Mouse (Mus musculus) c-Kit-positive CD71-negative TER-119-negative erythroid progenitor cells, embryonic 14.5 days (primary cell): Measurements from ENCODE around the gene Myh14.

Experiments
- DNase-seq: peaks from one replicate; pipeline ENCODE4 v3.0.0-alpha.2; 2013; ENCODE audit warnings: low read depth

Gene Myh14

DNA sequence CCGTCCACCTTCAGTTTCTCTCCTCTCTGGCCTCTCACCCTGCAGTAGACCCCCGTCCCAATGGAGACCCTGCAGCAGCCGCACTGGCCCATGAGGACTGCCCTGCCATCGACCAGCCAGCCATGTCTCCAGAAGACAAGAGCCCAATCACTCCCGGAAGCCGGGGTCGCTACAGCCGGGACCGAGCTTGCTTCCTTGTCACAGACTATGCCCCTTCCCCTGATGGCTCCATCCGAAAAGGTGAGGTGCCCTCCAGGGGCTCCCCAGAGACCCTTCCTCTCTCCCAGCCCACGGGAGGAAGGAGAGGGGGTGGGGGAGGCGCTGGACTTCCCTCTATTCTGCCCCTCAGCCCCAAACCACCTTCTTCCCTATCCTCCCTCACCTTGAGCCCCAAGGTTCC, 72.3 kb downstream of the Myh14 start:
- DNase-seq, result no peak

DNA sequence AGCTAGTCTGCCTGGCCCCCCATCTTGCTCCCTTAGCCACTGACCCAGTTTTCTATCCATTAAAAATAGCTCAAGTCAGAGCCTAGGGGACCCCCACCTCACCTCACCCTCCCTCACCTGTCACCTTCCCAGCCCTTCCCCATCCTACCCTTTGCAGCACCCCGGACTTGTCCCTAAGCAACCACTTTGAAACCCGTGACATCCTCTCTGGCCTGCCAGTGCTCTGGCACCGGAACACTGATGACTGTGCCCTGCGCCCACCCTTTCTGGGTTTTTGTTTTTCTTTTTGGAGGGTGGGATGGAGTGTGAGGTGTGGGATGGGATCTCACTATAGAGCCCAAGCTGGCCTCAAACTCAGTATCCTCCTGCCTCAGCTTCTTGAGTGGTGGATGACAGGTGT, 73.0 kb downstream of the Myh14 start:
- DNase-seq, result no peak

DNA sequence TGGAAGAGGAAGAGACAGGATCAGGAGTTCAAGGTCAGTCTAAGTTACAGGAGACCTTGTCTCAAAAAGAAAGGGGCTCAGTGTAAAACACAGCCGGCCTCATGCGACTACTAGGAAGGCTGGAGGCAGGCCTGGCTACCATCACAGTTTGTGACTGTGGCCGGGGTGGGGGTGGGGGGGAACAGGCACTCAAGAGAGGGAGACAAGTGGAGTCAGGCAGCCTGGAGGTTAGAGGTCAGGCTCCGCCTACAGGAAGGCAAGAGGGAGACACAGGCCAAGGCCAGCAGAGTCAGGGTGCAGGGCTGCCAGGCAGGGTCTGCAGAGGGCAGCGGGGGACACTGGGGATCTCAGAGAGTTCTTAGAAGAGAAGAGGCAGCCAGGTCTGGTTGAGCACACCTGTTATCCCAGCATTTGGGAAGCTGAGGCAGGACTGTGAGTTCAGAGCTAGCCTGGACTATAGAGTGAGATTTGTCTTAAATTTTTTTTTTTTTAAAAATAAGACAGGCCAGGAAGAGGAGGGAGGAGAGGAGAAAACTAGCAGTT, 73.6 kb downstream of the Myh14 start:
- DNase-seq, result no peak

DNA sequence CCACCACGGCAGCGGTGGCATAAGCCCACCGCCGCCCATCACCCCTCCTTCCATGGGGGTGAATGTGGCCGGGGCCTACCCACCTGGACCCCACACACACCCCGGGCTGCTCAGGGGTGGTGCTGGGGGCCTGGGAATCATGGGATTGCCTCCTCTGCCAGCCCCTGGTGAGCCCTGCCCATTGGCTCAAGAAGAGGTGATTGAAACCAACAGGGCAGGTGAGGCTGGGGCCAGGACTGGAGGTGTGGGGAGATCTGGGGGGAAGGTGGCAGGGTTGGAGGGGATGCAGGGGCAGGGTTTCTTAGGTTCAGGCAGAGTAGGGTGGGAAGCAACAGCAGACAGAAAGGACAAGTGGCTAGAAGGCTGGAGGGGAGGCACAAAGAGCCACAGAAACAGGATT, 74.6 kb downstream of the Myh14 start:
- DNase-seq, result no peak

DNA sequence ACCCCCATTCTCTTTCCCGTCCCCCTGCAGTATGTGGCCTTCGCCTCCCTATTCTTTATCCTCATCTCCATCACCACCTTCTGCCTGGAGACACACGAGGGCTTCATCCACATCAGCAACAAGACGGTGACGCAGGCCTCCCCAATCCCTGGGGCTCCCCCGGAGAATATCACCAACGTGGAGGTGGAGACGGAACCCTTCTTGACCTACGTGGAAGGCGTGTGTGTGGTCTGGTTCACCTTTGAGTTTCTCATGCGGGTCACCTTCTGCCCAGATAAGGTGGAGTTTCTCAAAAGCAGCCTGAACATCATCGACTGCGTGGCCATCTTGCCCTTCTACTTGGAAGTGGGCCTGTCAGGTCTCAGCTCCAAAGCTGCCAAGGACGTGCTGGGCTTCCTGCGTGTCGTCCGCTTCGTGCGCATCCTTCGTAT, 75.5 kb downstream of the Myh14 start:
- no peak for DNase-seq

DNA sequence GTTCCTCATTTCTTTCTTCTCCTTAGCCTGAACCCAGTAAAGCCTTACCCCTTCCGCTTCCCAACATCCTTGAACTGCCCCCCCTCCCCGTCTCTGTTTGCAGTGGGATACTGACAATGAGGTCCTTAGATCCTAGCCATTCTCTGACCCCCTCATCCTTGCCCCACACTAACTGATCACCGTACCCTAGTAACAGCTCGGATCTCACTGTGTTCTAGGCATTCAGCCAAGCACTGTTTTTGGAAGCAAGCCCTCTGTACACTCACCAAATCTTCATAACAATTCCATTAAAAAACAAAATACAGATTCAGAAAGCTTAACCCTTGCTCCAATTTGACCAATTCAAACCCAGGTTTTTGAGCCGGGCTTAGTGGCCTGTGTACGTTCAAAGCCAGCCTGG, 76.4 kb downstream of the Myh14 start:
- DNase-seq, result no peak

DNA sequence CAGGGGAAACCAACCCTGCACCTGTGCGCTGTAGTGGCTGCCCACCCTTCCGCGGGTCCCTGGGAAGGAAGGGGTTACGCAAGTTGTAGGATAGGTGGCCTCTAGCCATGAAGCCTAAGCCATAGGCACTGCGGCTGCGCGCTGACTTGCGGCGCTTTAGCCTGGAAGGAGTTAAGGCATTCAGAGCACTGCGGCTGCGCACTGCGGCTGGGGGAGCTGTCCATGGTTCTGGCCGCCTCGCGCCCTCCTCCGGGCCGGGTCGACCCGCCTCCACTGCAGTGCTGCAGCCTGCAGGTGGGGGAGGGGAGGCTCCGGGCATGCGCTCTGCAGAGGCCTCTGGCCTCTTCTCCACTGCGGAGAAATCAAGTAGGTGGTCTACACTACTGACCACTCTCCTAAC, 76.9 kb downstream of the Myh14 start:
- peak; percentile 54 for DNase-seq

DNA sequence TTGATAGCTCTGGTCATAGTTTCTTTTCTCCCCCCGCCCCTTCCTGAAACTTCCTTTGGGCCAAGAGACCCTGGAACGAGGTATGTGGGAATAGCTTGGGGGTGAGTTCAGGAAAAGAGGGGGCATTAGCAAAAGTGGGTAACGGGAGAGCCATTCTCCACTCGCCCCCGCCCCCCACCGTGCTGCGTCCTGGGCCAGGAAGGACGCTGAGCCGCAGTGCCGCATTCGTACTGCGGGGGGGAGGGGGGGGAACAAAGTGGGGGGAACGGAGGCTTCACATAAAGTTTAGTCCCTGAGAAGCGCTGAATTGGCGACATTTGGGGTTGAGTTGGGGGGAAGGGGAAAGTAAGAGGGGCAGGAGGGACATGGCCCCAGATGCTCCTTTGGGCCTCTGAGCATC, 77.6 kb downstream of the Myh14 start:
- no peak for DNase-seq

DNA sequence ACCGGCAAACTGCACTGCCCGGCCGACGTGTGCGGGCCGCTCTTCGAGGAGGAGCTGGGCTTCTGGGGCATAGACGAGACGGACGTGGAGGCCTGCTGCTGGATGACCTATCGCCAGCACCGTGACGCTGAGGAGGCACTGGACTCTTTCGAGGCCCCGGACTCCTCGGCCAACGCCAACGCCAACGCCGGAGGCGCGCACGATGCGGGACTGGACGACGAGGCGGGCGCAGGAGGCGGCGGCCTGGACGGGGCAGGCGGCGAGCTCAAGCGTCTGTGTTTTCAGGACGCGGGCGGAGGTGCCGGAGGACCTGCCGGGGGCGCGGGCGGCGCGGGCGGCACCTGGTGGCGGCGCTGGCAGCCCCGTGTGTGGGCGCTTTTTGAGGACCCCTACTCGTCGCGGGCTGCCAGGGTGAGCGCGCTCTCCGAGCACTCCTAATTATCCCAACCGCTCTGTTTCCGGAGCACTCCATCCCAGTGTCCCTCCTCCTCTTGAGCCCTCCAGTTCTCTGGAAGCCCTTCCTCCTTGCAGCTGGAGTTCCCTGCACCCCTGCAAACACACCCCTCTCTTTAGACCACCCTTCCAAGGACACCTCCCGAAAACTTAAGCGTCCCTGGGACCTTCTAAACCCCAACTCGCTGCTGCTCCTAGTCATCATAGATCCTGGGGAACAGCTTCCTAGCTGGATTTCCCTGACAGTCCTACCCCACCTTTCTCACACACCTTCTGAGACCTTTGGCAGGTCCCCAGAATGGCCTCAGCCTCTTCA, 79.1 kb downstream of the Myh14 start:
- DNase-seq, result no peak

DNA sequence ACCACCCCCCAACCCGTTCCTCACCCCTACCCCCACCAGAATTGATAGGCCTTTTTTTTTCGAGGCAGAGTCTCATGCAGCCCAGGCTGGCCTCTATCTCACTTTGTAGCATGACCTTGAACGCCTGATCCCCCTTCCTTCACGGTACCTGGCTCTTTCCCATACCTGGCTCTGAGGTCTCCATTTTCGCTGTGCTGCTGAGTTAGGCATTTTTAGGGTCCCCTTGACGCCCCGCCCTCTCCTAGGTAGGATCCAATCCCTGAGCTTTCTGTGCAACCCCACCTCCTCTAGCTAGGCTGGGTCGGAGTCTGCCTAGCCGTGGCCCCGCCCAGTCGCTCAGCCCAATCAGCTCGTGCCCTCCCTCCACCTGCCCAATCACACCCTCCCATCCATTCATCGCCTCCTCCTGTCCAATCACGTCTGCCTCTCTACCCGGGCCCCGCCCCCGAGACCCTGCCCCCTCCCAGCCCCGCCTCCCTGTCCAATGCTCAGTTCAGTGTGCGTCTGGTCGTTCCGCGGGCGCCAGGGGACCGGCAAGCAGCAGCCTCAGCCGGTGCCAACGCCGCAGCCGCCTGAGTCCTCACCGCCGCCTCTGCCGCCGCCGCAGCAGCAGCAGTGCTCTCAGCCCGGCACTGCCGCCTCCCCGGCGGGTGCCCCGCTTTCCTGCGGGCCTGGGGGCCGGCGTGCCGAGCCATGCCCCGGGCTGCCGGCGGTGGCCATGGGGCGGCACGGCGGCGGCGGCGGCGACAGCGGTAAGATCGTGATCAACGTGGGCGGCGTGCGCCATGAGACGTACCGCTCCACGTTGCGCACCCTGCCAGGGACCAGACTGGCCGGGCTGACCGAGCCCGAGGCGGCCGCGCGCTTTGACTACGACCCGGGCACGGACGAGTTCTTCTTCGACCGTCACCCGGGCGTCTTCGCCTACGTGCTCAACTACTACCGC, 80.0 kb downstream of the Myh14 start, which contains the start of gene Kcnc3:
Gene Kcnc3, plus strand, starts transcription at position 263 of the 946 bp plus-strand sequence.
- DNase-seq, result peak; percentile 72

DNA sequence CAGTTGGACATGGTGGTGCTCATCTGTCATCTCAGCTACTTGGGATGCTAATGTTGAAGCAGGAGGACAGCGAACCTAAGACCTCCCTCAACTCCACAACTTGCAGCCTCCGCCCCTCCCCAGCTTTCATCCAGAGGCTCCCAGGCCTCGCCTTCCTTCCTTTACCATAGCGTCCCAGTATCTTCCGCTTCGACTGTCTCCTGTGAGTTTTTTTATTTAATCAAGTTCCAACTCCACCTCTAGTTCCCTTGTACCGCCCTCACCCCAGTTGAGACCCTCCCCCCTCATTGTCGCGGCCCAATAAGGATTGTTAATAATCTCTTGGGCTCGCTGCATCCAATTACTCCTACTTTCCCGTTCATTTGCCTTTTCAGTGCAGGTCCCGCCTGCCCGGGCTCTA, 80.7 kb downstream of the Myh14 start:
- DNase-seq, result no peak

DNA sequence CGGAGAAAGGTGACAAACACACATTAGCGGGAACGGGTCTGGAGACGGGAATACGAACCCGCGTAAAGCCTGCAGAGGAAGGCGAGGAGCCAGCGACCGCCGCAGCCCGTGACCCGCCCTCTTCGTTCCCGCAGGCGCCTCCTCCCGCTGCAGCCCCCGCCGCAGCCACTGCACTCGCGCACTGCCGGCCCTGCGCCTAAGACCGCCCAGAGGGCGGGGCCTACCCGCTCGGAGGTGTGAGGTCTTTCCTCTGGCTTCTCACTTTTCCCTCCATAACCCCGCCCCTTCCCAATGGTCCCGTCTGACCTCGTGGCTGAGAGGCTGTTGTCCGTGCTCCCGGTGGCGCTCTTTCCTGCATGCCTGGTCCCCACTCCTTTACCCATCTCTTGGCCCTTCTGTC, 81.5 kb downstream of the Myh14 start:
- peak; percentile 31 for DNase-seq

DNA sequence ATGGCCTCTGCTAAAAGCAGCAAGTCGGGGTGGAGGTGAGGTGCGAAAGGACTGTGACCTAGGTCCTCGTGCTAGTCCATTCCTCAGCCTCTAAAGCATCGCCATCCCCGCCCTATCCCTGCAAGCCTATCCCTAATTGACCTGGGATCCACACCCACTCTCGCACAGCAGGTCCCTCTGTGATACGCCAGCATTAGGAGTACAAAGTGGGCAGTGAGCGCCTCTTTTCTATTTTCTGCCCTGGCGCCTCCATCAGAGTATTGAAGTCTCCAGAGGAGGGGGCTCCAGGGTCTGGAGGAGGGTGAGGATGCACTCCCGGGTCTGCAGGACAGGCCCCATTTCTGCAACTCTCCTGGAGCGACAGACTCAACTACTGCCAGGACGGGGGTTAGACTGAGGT, 82.3 kb downstream of the Myh14 start:
- no peak for DNase-seq

DNA sequence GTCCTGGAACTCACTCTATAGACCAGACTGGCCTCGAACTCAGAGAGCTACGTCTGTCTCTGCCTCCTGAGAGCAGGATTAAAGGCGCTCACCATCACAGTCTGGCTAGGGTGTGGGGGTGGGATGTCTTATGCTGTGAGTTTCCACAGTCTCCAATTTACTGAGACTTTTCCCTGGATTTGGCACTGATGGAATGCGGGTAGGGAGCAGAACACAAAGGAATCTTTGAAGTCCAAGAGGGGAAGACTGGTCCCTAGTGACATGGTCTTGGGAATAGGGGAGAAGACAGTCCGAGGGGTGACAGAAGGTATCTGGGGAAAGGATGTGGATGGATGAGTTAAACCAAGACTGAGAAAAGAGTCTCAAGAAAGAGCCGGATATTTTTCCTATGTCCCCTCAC, 83.0 kb downstream of the Myh14 start:
- DNase-seq, result no peak

DNA sequence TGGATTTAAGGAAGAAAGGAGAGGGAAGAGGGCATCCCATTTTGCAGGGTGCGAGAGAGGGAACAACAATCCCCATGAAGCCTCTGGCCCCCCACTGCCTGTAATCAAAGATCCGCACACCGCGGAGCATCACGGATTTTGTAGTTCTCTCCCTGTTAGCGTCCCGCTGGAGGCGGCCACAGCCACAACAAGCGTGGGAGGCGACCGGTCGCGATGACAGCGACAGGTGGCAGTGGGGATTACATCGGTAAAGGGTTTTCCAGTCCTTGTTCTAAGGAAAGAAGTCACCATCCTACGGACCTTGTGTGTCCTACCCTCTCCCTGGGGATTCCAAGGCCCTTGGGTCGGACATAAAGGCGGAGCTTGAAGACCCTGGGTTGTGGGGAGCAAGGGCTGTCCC, 83.7 kb downstream of the Myh14 start:
- DNase-seq, result no peak

DNA sequence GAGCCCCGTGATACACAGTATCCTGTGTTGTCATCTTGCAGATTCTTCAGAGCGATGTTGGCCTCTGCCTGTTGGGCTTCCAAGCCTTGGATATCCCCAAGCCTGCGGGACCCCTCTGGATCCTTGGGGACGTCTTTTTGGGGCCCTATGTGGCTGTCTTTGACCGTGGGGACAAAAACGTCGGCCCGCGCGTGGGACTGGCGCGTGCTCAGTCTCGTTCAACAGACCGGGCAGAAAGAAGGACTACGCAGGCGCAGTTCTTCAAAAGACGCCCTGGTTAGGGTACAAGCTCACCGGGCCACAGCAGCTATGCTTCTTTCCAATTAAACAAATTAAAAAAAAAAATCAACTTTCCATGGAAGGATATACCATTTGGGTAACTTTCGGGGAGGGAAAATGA, 84.1 kb downstream of the Myh14 start:
- no peak for DNase-seq

DNA sequence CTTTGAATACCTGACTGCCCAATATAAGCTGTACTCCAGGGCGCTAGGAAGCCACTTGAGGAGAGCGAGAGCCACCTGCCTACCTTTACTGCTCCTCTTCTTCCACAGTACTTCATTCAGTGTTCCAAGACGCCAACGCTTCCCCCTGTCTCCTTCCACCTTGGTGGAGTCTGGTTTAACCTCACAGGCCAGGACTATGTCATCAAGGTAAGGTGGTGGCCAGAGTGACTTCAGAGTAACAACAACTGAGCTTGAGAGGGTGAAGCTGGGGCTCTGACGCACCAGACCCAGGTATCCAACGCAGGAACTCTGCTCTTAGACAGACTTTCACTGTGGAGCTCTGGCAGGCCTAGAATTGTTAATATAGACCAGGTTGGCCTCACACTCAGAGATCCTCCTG, 85.0 kb downstream of the Myh14 start:
- no peak for DNase-seq

DNA sequence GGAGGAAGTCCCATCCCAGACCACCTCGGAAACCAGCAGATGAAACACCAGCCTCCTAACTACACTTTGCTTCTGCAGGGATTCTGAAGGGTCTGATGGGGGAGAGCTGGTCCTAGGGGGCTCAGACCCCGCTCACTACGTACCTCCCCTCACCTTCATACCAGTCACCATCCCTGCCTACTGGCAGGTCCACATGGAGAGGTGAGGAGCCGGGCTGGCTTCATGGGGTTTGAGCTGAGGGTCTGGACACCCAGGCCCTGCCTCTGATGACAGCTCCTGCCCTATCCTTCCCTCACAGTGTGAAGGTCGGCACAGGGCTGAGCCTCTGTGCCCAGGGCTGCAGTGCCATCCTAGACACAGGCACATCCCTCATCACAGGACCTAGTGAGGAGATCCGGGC, 85.7 kb downstream of the Myh14 start:
- DNase-seq, result no peak

DNA sequence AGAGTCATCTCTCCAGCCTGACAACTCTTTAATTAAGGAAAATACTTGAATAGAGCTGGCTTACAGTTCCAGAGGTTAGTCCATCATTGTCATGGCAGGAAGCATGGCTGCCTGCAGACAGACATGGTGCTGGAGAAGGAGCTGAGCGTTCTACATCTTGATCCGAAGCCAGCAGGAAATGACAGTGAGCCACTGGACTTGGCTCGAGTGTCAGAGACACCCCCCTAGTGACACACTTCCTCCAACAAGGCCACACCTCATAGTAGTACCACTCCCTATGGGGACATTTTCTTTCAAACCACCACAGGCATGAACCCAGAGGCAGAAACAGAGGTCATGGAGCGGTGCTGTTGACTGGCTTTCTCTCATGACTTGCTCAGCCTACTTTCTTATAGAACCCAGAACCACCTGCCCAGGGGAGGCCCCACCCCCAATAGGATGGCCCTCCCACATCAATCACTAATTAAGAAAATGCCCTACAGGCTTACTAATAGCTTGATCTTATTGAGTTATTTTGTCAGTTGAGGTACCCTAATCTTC, 86.3 kb downstream of the Myh14 start:
- no peak for DNase-seq

DNA sequence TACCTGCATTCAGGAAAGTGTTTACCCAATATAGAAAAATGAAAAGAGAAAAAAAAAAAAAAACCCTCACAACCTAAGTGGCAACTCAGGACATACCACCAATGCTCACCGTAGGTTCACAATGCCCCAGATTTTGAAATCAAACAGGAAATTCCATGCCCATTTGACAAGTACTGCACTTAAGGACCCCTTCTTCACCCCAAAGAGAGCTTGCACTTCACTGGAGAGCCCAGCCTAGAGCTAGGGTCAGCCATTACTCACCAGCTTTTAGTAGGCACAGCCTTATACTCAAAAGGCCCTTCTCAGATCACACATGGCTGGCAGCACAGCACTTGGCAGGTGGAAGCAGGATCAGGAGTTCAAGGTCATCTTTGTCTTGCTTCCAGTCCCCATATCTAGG, 87.5 kb downstream of the Myh14 start:
- DNase-seq, result no peak

DNA sequence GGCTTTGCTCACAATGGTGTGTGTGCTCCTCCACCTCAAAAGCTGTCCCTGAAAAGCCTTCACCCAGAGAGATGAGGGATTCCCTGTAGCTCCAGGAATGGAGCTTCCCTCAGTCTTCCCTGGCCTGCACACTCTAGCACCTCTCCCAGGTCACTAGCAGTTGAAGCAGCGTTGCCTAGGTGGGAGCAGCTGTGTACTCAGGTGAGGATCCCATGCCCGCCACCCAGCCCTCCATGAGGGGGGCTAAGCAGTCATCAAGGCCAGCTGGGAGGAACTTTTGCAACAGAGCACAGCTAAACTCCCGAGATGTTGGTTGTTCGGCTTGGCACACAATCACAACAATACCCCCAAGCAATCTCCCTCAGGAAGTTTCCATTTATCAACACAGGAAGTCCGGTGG, 87.9 kb downstream of the Myh14 start:
- no peak for DNase-seq

DNA sequence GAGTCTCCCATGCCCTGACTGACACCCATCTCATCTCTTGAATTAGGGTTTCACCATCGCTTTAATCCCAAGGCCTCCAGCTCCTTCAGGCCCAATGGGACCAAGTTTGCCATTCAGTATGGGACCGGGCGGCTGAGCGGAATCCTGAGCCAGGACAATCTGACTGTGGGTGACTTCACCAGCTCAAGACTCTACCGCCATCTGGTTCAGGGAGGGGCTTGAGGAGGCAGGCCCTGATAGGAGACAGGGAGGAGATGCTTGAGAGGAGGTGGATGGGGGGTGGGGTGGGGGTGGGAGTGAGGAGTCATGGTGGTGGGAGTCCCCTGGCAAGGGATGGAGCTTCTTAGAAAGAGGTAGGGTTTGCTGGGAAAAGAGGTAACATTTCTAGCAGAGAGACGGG, 89.0 kb downstream of the Myh14 start:
- no peak for DNase-seq
